Mouse (Mus musculus) limb, embryonic 15.5 days (tissue): ENCODE measurements around the gene Wasf2. TPM values are rescaled to one million over a fixed set of nuclear protein-coding genes. Genes with fewer than 3 reads are reported as not detected.

Source experiments
- ATAC-seq: fragments of 200-750 bp; cut with Nextera tagmentation; 2 replicates; pipeline ENCODE4 v1.8.0; 2017; ENCODE audit warnings: low read depth, moderate TSS enrichment; ENCODE audit not compliant: insufficient number of reproducible peaks, low FRiP score, low TSS enrichment
- H3K27ac ChIP-seq: fragments of 300-500 bp; sonication (generic); 2 replicates; pipeline ENCODE4 v1.5.1; 2015; ENCODE audit warnings: moderate library complexity, mild to moderate bottlenecking, inconsistent platforms
- H3K27me3 ChIP-seq: fragments of 300-500 bp; sonication (generic); 2 replicates; pipeline ENCODE4 v1.6.1; 2015; ENCODE audit warnings: inconsistent platforms
- H3K36me3 ChIP-seq: fragments of 300-500 bp; sonication (generic); 2 replicates; pipeline ENCODE4 v1.6.1; 2015; ENCODE audit warnings: inconsistent platforms
- H3K4me1 ChIP-seq: fragments of 300-500 bp; sonication (generic); 2 replicates; pipeline ENCODE4 v1.6.1; 2015; ENCODE audit warnings: inconsistent platforms
- H3K4me2 ChIP-seq: fragments of 300-500 bp; sonication (generic); 2 replicates; pipeline ENCODE4 v1.6.1; 2015; ENCODE audit warnings: mild to moderate bottlenecking, inconsistent platforms
- H3K4me3 ChIP-seq: fragments of 300-500 bp; sonication (generic); 2 replicates; pipeline ENCODE4 v1.5.1; 2015; ENCODE audit warnings: mild to moderate bottlenecking, inconsistent platforms
- H3K9ac ChIP-seq: fragments of 300-500 bp; sonication (generic); 2 replicates; pipeline ENCODE4 v1.6.1; 2015; ENCODE audit warnings: inconsistent platforms
- H3K9me3 ChIP-seq: fragments of 300-500 bp; sonication (generic); 2 replicates; pipeline ENCODE4 v1.6.1; 2016; ENCODE audit warnings: inconsistent platforms
- WGBS: fragments of 180-500 bp; shearing (Covaris S2); methylation state at CpG from one replicate; pipeline ENCODE4 v1.1.7; 2015; 5-methylcytosine and 5-hydroxymethylcytosine counted together
- polyA plus RNA-seq: library from polyadenylated mRNA; unstranded; fragments of >200 nt; fragmentation: Nextera tagmentation; extraction: Ambion mirVana; gene quantifications from 2 replicates; pipeline ENCODE4 v1.2.1, GENCODE M21; 2015

Wasf2 gene
- polyA plus RNA-seq, 1 experiment from 2014 or later, result 117 TPM

GRCm38 (mm10) chr4:133116756-133117470 lies 13.4 kb upstream of the Wasf2 start:
- H3K4me1 ChIP-seq, result peaks cover 65% of the 10 kb centered on the region
- WGBS, result 31% methylated on average over 3 of the region's 3 CpGs
- no peaks in the 10 kb centered on the region for H3K36me3 ChIP-seq
- peak overlapping the region; percentile 98 for H3K27ac ChIP-seq
- H3K4me2 ChIP-seq, result peak overlapping the region; percentile 49
- H3K27me3 ChIP-seq, result no peaks in the 10 kb centered on the region
- H3K4me3 ChIP-seq, result no peak overlapping the region
- H3K9me3 ChIP-seq, result no peaks in the 10 kb centered on the region
- ATAC-seq, result peak; percentile 1; the same call in 1 of the 2 replicates
- H3K9ac ChIP-seq, result no peak overlapping the region

DNA sequence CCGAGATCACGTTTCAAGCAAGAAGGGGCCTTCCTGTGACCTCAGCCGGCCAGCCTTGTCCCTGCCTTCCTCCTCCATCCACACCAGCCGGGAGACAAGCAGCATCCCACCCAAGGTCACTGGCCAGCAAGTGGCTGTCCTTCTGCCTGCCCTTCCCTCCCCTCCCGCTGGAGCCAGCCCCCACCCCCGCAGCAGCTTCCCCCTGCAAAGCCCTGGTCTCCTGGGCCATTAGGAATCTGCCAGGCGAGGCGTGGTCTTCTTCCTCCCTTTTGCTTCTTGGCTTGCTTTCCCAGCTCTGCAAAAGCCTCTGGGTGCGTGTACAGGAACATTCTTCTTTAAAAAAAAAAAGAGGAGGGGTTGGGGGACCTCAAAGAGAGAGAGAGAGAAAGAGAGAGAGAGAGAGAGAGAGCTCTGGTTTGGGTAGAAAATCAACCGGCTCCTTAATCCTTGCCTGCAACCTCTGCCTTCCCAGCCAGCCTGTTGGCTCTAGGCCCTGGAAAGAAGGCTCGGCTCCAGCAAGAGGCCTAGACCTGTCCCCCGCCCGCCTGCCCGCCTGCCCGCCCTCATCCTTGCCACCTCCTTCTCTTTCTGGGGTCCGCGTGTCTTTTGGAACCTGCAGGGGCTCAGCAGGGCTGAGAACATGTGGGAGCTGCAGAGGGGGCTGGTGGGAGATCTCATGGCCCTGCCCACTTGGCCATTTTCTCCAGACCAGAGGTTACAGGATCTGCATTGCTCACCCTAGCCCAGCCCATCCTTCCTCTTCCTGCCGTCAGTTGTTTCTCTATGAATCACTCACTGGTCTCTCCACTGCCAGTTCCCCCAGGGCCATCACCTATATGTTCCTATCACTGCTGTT lies 12.5 kb upstream of the Wasf2 start:
- Histone ChIP-seq H3K4me2 (peak overlapping the region; percentile 49), H3K9me3 (no peaks in the 10 kb centered on the region), H3K4me3 (peak overlapping the region; percentile 21), H3K36me3 (no peaks in the 10 kb centered on the region), H3K9ac (no peak overlapping the region), H3K27me3 (no peaks in the 10 kb centered on the region), H3K27ac (peak overlapping the region; percentile 98), H3K4me1 (peaks cover 63% of the 10 kb centered on the region)
- peak; percentile 83 for ATAC-seq
- WGBS, result 3% methylated on average over 18 of the region's 18 CpGs

- Histone ChIP-seq H3K36me3 (no peaks in the 10 kb centered on the region), H3K27me3 (no peaks in the 10 kb centered on the region), H3K9ac (no peak overlapping the region), H3K4me1 (peaks cover 53% of the 10 kb centered on the region), H3K4me3 (no peak overlapping the region), H3K9me3 (no peaks in the 10 kb centered on the region), H3K4me2 (no peak overlapping the region), H3K27ac (peak overlapping the region; percentile 75)
- WGBS, result 85% methylated on average over 6 of the region's 6 CpGs
- no peak for ATAC-seq
These were observed 11.4 kb upstream of the Wasf2 start for GRCm38 (mm10) chr4:133118775-133119375.

- Histone ChIP-seq H3K4me2 (no peak overlapping the region), H3K9ac (no peak overlapping the region), H3K9me3 (no peaks in the 10 kb centered on the region), H3K4me3 (no peak overlapping the region), H3K27ac (peak overlapping the region; percentile 75), H3K36me3 (no peaks in the 10 kb centered on the region), H3K4me1 (peaks cover 53% of the 10 kb centered on the region), H3K27me3 (no peaks in the 10 kb centered on the region)
- ATAC-seq, result no peak
- WGBS, result 88% methylated on average over 6 of the region's 6 CpGs
These were observed 10.7 kb upstream of the Wasf2 start for GRCm38 (mm10) chr4:133119579-133119978.

- no peaks in the 10 kb centered on the region for H3K36me3 ChIP-seq
- H3K9ac ChIP-seq, result no peak overlapping the region
- no peaks in the 10 kb centered on the region for H3K27me3 ChIP-seq
- 0 out of 2 replicates have a peak overlapping the region, but pooled peaks have one; percentile 12 for H3K4me2 ChIP-seq
- ATAC-seq, result no peak
- peak overlapping the region; percentile 74 for H3K27ac ChIP-seq
- no peak overlapping the region for H3K4me3 ChIP-seq
- no peaks in the 10 kb centered on the region for H3K9me3 ChIP-seq
- 12% methylated on average over 11 of the region's 11 CpGs for WGBS
- H3K4me1 ChIP-seq, result peaks cover 51% of the 10 kb centered on the region
These were observed 9.4 kb upstream of the Wasf2 start for GRCm38 (mm10) chr4:133120833-133121321.

DNA sequence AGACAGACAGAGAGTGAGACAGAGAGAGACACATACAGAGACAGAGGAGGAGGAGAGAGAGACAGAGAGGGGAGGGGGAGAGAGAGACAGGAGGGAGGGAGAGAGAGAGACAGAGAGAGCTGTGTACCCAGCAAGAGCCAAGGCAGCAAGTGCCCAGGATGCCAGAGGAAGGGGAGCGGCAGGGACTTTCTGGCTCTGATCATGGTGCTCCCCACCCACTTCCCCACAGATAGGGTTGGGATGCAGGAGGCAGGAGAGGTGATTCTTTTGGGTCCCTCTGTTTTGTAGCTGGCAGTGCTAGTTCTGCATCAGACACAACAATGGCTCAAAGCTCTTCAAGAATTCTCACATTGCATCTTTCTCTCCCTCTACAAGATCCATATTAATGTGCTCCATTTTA lies 8.9 kb upstream of the Wasf2 start:
- Histone ChIP-seq H3K36me3 (no peaks in the 10 kb centered on the region), H3K27ac (peak overlapping the region; percentile 50; the same call in 1 of the 2 replicates), H3K9ac (no peak overlapping the region), H3K4me1 (peaks cover 46% of the 10 kb centered on the region), H3K27me3 (no peaks in the 10 kb centered on the region), H3K4me3 (no peak overlapping the region), H3K9me3 (no peaks in the 10 kb centered on the region), H3K4me2 (no peak overlapping the region)
- WGBS, result 73% methylated on average over 1 of the region's 1 CpGs
- ATAC-seq, result no peak

- 33% methylated on average over 5 of the region's 5 CpGs for WGBS
- no peak overlapping the region for H3K9ac ChIP-seq
These were observed 8.2 kb upstream of the Wasf2 start for GRCm38 (mm10) chr4:133121974-133122637.

DNA sequence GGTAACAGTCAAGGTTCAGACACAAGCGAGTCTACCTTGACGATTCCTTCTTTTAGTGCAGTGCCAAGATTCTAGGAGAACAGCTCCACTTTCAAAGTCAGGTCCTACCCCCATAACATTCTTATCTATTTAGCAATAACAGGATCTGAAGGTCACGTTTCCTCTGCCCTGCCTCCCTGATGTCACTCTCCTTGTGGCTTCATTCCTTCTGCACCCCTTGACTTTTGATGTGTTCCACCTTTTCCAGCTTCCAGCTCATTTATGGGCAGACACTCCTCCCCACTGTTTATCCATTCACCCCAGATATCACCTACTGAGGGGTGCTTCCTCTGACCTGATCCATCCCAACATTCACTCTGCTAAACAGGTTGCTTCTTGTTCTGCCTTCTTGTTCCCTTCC lies 3.2 kb upstream of the Wasf2 start:
- Histone ChIP-seq H3K4me2 (no peak overlapping the region), H3K36me3 (no peaks in the 10 kb centered on the region), H3K9ac (no peak overlapping the region), H3K4me1 (peaks cover 14% of the 10 kb centered on the region), H3K27me3 (no peaks in the 10 kb centered on the region), H3K27ac (no peak overlapping the region), H3K4me3 (no peak overlapping the region), H3K9me3 (no peaks in the 10 kb centered on the region)
- ATAC-seq, result no peak
- WGBS, result 66% methylated on average over 3 of the region's 3 CpGs

More at GRCm38 (mm10) chr4:133121974-133122637, 8.2 kb upstream of the Wasf2 start:
- H3K27me3 ChIP-seq, result no peaks in the 10 kb centered on the region
- peaks cover 39% of the 10 kb centered on the region for H3K4me1 ChIP-seq
- H3K4me2 ChIP-seq, result no peak overlapping the region
- no peaks in the 10 kb centered on the region for H3K36me3 ChIP-seq
- no peaks in the 10 kb centered on the region for H3K9me3 ChIP-seq
- ATAC-seq, result no peak
- H3K4me3 ChIP-seq, result no peak overlapping the region
- no peak overlapping the region for H3K27ac ChIP-seq

GRCm38 (mm10) chr4:133127894-133128293 lies 2.4 kb upstream of the Wasf2 start:
- Histone ChIP-seq H3K9ac (no peak overlapping the region), H3K4me2 (no peak overlapping the region), H3K27ac (no peak overlapping the region), H3K27me3 (no peaks in the 10 kb centered on the region), H3K9me3 (no peaks in the 10 kb centered on the region), H3K4me1 (peaks cover 13% of the 10 kb centered on the region), H3K4me3 (no peak overlapping the region), H3K36me3 (no peaks in the 10 kb centered on the region)
- ATAC-seq, result no peak
- 87% methylated on average over 4 of the region's 4 CpGs for WGBS

- no peaks in the 10 kb centered on the region for H3K9me3 ChIP-seq
- H3K4me1 ChIP-seq, result peaks cover 14% of the 10 kb centered on the region
- H3K4me3 ChIP-seq, result peak overlapping the region; percentile 95
- WGBS, result 50% methylated on average over 11 of the region's 11 CpGs
- 0 out of 2 replicates have a peak, but pooled peaks cover 6% of the 10 kb centered on the region for H3K36me3 ChIP-seq
- H3K4me2 ChIP-seq, result peak overlapping the region; percentile 78
- no peak overlapping the region for H3K9ac ChIP-seq
- ATAC-seq, result no peak
- no peaks in the 10 kb centered on the region for H3K27me3 ChIP-seq
- H3K27ac ChIP-seq, result peak overlapping the region; percentile 83
These were observed 914 bp upstream of the Wasf2 start for GRCm38 (mm10) chr4:133129391-133129790.
